Mouse (Mus musculus) inflammation-experienced regulatory T-cells, adult 6 months (primary cell): ENCODE results near the gene Ankrd9. TPM values are rescaled to one million over a fixed set of nuclear protein-coding genes. Genes with fewer than 3 reads are reported as not detected.

Experiments used
- ATAC-seq: one replicate; pipeline ENCODE4 v1.8.0; 2017
- polyA plus RNA-seq, 3 experiments: library from polyadenylated mRNA; unstranded; fragments of 100-300 nt; shearing (Covaris generic); gene quantifications; one replicate each; pipeline ENCODE4 v1.2.1; 2017

Gene Ankrd9
- polyA plus RNA-seq, result 1 to 10 TPM in 1 of 3 experiments, under 1 TPM in 2; 0.28 to 1.4 (median 0.61) TPM

GRCm38 (mm10) chr12:110978607-110979406 lies at the start of gene Ankrd9:
Ankrd9 (minus strand) TSS chr12:110979040.
- ATAC-seq, result peak; percentile 91

- ATAC-seq, result no peak
These were observed 42.7 kb upstream of the Ankrd9 start for GRCm38 (mm10) chr12:111021577-111021976.

DNA sequence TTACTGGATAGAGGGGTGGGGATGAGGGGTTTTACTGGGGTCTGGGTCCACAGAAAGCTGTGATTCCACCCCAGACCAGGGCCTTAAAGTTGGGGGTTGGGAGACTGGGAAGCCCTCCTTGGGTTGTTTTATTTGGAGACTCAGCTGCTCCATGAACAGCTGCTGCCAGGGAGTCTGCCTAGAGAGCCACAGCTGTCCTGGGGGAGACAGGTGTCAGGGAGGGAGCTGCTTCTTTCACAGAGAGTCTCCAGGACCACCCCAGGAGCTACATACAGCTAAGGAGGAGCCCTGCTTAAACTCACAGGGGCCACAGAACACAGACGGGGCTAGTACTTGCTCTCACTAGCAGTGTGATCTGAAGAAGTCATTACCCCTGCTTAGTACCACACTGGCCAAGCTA lies 42.3 kb upstream of the Ankrd9 start:
- no peak for ATAC-seq

GRCm38 (mm10) chr12:111019086-111019485 lies 40.2 kb upstream of the Ankrd9 start:
- ATAC-seq, result no peak

GRCm38 (mm10) chr12:111018068-111018467 lies 39.2 kb upstream of the Ankrd9 start:
- ATAC-seq, result no peak

DNA sequence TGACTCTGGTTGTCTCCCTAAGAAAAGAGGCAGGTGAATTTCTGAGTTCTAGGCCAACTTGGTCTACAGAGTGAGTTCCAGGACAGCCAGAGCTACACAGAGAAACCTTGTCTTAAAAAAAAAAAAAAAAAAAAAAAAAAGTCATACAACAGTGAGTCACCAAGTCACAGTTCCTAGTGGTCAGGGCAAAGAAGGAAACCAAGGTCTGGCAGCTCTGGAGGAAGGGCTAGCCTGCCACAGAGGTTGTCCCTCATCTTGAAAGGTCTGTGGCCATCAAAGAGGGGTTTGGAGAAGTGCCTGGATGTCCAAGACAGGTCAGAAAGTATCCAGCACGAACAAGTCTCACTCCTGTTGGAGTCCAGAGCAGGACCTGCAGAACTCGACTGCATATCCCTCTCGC lies 38.0 kb upstream of the Ankrd9 start:
- no peak for ATAC-seq

- ATAC-seq, result no peak
These were observed 30.9 kb upstream of the Ankrd9 start for GRCm38 (mm10) chr12:111009615-111010257.

DNA sequence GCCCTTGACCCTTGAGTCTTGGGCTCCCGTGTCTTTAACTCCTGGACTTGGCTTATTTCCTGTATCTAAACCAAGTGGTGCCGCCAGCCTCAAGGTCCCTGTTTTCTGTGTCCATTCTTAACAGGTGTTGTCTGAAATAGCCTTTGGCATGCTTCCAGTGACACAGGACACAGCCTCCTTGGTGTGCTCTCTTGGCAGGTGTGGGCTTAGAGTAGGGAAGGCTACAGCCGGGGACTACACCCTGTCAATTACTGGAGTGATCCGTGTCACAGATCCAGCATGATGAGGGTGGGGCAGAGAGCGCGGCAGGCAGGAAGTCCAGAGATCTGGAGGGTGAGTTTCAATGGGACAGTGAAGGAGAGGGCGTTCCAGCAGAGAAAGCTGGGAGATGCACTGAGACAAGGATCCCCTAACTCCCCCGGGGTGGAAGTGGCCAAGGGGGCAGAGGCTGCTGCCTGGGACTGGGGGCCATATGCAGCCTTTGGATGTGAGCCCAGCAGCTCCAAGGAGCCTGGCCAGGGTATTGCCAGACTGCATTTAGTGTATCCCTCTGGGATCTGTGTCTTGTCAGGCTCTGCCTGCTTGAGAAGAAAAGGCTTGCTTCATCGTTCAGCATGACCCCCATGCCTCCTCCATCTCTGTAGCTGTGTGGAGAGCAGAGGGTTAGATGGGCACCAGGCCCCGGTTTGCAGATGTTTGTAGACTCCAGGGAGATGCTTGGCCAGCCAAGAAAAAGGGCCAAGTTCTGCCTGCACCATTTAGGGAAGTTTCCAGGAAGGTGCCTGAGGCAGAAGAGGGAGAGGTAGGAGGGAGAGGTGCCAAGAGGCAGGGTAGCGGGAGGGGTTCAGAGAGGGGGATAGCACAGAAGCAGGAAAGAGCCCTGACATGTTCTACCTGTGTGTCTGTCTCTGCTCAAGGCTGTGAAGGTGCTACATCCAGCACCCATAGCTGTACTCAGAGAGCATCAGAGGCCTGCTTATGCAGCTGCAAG lies 30.0 kb upstream of the Ankrd9 start:
- ATAC-seq, result no peak

DNA sequence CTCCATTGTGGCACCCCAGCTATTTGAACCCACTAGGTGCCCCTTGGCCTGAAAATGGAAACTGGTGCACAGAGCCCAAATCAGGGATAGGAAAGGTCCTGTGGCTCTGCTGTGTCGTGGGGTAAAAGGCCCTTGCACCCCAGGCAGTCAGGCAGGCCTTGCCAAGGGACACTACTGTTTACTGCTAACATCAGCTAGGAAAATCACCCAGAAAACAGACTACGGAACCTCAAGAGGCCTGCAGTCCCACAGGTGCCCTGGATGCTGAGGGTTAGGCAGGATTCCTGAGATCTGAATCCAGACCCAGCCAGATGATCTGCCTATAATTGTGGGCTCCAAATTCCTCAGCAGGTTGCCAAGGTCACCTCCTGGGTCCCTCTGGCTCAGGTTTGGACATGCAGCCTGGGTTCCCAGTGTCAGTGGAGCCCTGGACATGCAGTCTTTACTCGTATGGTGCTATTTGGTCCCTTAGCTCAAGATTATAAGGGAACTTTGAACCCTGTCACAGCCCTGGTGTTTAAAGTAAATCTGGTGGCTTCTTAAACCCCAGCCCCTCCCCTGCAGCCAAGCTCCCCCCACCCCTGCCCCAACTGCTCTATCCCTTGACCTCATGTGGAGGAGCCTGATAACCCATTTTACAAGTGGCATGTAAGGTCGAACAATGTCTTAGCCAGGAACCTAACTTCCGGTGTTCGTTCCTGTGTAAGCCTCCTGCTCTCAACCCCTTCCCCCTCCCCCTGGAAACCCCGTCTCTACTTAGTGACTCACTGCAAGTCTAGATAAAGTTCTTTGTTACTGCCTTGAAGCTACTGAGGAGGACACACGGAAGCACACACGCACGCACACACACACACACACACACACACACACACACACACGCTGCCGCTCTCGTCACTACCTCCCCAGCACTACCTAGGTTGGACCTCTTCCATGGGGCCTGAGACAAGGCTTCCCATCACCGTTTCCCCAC lies 28.6 kb upstream of the Ankrd9 start:
- ATAC-seq, result peak; percentile 99

GRCm38 (mm10) chr12:111006339-111006738 lies 27.5 kb upstream of the Ankrd9 start:
- no peak for ATAC-seq

DNA sequence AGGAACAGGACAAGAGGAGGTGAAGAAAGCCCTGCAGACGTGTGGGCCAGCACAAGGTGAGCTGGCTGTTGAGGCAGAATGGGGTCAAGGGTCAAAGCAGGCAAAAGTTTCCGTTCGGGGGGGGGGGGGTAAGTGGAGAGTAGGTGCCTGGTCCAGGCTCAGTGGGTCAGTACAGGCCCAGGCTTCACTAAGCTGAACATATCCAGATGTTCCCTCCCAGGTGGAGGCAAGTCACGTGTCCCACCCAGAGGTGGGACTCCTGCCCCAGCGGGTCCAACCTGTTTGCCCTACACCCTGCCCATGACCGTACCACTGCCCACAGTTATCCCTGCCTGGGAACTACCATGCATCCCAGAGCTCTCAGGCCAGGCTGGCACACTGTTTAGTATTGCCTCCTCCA lies 27.0 kb upstream of the Ankrd9 start:
- no peak for ATAC-seq

- ATAC-seq, result no peak
These were observed 25.3 kb upstream of the Ankrd9 start for GRCm38 (mm10) chr12:111004142-111004541.

- no peak for ATAC-seq
These were observed 22.1 kb upstream of the Ankrd9 start for GRCm38 (mm10) chr12:111000956-111001355.

- ATAC-seq, result no peak
These were observed 21.0 kb upstream of the Ankrd9 start for GRCm38 (mm10) chr12:110999820-111000219.

- ATAC-seq, result no peak
These were observed 19.3 kb upstream of the Ankrd9 start for GRCm38 (mm10) chr12:110998092-110998491.

DNA sequence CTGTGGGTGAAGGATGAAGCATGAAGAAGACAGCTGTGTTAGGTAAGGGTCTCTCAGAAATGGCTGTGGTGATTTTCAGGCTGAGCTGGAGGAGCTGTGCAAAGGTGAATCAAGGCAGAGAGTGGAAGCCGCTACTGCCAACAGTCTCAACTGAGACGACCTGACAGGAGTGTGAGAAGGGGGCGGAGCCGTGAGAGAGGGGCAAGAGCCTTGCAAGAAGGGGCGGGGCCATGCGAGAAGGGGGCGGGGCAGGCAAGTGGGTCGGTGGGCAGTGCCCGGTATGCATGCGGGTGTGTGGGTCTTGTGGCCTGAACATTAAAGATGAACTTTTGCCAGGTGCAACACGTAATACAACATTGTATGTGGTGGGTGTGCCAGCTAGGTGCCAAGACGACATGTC lies 15.8 kb upstream of the Ankrd9 start:
- no peak for ATAC-seq

DNA sequence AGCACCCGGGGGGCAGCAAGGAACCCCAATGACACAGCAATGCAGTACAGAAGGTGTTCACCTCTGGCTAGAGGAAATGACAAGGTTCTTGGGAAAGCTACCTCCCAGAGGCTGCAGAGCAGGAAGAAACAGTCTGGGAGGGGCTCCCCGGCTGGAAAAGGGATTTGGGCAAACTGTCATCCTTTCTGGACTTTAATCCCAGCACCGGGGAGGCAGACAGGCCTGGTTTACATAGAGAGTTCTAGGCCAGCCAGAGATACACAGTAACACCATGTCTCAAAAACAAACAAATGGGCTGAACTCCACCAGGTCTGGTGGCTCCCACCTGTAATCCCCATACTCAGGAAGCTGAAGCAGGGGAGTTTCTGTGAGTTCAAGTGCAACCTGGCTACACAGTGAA lies 14.4 kb upstream of the Ankrd9 start:
- ATAC-seq, result no peak

GRCm38 (mm10) chr12:110992771-110993170 lies 13.9 kb upstream of the Ankrd9 start:
- ATAC-seq, result no peak

DNA sequence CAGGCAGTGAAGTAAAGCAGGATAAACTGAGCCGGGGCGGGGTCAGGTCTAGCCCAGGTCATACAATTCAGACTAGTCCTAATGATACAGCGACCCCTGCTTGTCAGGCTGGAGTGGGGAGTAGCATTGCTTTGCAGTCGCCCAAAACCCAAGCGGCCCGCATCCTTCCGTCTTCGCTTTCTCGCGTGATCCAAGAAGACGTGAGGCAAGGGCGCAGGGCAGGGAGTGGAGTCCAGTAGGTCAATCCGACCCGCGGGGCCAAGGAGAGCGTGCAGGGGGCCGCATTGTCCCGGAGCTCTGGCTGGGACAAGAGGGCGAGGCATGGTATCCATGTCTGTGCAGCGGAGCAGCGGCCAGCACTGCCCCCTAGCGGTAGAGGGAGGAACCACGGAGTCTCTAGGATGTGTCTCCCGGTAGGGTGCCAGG lies 13.3 kb upstream of the Ankrd9 start:
- ATAC-seq, result peak; percentile 76

- peak; percentile 85 for ATAC-seq
These were observed 12.7 kb upstream of the Ankrd9 start for GRCm38 (mm10) chr12:110991361-110992127.

- ATAC-seq, result no peak
These were observed 11.7 kb upstream of the Ankrd9 start for GRCm38 (mm10) chr12:110990500-110990899.
